Mouse (Mus musculus): ENCODE results near the gene Hdac9. TPM values are rescaled to one million over a fixed set of nuclear protein-coding genes. Genes with fewer than 3 reads are reported as not detected.

Hdac9 gene
- total RNA-seq (2021), result 10 to 100 TPM in 1 of 2 experiments, 1 to 10 TPM in 1; 9.7 to 10.4 TPM
- long read RNA-seq, experiment 1, partial matches to known transcripts, result 2 of 7 reads
- long read RNA-seq, experiment 1, other reads (novel, unspliced or antisense), result 5 of 7 reads
- long read RNA-seq, experiment 2, partial matches to known transcripts, result 5 of 7 reads
- long read RNA-seq, experiment 2, other reads (novel, unspliced or antisense), result 2 of 7 reads

DNA sequence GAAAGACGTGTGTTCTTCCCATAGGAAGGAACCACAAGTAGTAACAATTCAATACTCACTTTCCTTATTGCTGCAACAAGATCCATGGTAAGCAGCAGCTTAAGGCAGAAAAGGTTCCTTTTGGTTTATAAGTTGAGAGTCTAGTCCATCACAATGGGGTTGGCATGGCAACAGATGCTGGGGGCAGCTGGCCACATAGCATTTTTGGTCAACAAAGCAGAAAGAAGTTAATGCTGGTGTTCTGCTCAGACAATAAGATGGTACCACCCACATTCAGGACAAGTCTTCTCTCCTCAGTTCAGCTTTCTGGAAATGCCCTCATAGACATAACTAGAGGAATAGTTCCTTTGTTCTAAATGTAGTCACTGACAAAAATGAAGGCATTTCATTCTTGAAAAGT, at the start of gene Hdac9:
Hdac9 (minus strand) TSS at position 101 of the 400 bp plus-strand sequence.
- no peak for DNase-seq (ENCODE audit: low spot score)

DNA sequence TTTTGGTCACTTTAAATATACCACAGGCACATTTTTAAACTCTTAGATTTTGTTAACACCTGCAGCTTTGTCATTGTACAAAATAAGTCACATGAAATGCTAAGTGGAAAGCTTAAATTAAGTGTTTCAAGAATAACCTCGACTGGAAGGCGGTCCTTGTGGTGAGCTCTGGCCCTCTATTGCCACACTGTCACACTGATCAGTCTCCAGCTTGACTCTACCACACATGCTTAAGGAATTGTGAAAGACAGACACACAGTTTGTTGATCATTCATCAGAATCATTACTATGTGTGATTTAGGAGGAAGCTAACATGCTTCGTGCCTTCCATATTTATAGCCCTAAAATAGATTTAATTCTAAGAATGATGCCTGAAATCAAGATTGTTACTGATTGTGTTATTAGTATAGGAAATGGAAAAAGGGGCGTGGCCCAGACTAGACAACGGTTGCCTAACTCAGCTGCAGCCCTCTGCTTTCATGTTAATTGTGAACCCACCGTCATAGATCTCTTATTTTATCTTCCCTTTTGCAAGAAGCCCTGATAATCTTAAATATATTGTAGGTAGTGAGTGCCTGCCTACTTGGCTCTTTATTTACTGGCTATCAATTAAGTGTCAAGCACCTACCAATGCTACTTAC, 32.3 kb upstream of the Hdac9 start:
- DNase-seq (ENCODE audit: low spot score), result no peak

DNA sequence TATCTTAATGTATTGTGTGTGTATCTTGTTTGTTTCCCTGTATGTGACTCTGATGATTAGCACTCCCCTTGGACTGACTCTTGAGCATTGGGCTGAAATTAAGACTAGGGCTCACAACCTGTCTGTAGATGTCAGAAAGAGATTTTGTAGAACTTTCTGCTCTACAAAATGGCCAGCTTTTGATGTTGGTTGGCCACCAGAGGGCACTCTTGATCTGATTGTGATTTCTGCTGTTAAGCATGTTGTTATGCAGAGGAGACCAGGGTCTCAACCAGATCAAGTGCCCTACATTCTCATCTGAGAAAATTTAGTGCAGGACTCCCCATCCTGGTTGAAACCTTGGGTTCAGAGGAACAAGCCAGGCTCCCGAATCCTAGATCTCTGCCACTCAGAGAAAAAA, 21.0 kb upstream of the Hdac9 start:
- no peak for DNase-seq (ENCODE audit: low spot score)

DNA sequence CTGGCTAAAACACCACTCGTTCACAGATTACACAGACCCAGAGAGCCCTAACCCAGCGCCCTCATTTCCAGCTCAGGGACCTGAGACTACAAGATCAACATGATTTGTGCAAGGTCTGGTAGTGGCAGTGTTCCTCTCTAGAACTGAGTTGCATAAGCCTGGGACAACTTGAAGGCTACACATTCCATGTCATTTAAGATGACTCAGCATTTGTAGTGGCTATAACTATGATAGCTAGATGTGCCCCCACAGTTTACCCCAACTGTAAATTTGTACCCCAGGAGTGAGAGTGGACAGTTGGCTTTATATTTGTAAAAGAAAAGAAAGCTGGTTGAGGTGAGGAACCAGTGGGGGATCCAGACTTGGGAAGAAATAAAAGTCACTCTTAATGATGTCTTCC, 8.9 kb downstream of the Hdac9 start:
- no peak for DNase-seq (ENCODE audit: low spot score)

DNA sequence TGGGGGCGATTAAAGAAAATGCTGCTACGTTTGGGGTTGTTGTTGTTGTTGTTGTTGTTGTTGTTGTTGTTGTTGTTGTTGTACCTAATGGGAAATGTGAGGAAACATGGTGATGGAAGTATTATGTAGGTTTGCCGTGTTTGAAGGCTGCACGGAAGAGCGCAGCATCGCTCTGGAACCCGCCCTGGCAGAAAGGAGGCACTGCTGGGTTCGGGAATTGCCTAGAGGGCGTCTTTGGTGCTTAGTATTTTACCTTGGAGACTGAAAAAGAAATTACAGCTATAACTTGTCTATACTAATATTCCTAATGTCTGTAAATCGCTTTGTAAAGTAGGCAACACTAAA, 9.4 kb downstream of the Hdac9 start:
- no peak for DNase-seq (ENCODE audit: low spot score)

DNA sequence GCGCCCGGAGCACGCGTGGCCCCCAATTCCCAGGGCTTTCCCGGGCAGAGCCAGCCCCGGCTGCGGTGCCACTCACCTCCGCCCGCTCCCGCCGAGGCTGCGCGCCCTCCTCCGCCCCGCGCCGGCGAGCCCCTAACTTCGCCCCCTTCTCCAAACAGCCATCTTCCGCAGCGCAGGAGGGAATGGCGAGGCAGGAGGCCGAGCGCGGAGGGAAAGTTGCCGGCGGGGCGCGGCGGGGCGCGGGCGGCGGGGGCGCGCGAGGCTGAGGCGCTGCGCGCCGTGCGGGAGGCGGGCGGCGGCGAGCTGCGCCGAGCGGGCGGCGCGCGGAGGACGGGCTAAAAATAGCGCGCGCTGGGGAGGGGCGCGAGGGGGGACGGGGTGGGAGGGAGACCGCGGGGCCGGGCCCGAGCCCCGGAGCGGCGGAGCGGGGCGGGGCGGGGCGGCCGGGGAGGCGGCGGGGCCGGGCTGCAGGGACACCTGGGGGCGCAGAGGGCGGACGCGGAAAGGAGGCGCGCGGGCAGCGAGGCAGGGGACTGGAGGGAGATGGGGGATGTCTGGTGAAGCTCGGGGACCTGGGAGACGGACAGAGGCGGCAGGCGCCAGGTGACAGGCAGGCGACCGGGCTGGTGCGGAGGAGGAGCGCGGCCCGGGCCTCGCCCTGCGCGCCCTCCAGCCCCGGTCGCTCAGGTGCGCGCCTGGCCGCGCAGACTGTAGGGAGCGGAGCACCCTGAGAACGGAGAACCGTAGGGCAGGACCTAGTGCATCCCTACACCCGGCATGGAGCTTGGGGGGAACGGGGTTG, 10.0 kb downstream of the Hdac9 start:
- no peak for DNase-seq (ENCODE audit: low spot score)

DNA sequence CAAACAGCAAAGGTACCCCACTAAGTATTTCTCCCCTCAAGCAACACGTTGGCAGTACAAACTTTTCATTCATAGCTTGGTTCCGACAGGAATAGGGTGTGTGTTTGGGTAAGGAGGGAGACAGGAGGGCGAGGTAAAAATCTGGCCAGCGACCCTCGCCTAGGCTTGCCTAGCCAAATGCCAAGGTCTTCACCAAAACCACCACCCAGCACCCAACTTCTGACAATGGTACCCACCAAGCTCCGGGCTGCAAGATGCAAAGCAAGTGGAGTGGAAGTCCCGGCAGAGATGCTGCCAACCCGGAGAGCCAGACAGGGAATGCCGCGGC, 10.6 kb downstream of the Hdac9 start:
- DNase-seq (ENCODE audit: low spot score), result no peak

DNA sequence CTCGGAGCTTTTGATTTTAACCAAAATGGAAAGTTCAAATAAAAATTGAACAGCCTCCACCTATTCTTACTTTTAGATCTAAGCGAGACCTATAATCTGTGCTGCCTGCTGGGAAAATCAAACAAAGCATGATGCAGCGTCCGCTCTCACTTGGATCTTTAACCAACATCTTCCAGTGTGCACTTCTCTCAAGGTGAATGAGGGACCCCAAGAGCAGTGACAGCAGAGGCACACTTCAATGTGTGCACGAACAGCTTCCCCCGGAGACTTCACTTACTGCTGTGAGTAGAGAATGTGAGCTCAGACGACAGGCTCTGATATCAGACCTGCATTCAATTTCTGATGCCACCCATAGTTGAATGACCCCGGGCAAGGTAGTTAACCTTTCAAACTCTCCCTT, 16.7 kb downstream of the Hdac9 start:
- no peak for DNase-seq (ENCODE audit: low spot score)

DNA sequence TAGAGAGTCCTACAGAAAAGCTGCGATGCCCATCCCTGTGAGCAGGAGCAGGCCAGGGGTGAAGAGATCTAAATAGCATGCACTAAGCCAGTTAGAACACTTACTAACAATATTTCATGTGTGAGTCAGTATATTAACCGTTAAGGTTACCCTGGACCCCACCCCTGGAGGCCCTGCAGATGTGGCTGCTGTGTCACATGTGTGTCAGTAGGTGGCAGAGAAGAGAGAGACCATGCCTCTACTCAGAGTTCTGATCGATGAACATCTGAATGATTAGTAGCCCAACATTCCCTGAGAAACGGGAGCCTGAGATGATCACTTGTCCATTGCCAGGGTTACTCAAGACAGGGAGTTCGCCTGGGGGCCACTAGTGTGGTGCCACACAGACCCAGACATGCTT, 22.0 kb downstream of the Hdac9 start:
- no peak for DNase-seq (ENCODE audit: low spot score)

DNA sequence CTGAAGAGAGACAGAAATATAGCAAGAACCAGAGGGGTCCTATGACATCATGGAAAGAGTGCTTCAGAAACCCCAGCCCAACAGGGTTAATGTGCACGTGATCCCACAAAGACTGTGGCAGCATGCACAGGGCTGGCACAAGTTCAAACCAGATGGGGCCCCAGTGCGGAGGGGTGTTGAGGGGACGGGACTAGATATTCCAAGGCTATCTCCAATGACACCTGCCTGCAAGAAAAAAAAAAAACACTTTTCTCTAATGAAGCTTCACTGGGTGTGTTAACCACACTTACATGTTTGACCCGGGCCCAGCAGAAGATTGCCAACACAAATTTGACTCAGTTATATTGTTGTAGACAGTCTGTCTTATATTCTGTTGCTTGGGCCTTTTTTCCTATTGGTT, 28.2 kb downstream of the Hdac9 start:
- DNase-seq (ENCODE audit: low spot score), result no peak

DNA sequence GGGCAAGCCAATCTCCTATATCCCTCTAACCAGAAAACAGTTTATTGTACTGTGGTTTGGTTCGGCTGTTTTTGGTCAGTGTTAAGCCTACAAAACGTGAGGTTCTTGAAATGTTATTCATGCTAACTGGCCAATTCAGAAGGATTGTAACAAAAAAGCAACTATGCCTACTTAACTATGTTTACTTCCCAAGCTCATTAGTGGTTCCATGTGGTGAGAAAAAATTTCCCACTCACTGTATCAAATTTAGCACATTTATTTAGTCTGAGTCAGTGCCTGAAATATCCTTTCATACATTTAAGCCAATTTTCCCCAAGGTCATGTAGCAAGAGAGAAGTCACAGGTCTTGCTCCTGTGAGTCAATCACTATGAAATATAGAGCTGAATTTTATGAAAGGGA, 42.0 kb downstream of the Hdac9 start:
- no peak for DNase-seq (ENCODE audit: low spot score)

DNA sequence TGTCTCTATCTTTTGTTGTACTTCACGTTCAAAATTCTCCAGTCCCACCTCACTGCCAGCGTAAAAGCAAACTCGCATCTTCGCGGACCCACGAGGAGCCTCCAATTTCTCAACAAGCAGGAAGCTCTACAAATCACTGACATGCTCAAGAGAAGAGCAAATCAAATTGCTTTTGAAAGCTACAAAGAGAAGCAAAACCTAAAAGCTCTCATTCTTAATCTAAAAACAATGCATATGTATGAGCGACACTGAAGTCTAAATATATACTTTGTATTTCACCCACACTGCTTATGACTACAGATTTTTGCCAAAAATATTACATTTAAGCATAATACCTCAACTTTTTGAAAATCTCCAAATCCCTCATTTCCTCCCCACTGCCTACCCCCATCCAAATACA, 45.9 kb downstream of the Hdac9 start:
- no peak for DNase-seq (ENCODE audit: low spot score)

DNA sequence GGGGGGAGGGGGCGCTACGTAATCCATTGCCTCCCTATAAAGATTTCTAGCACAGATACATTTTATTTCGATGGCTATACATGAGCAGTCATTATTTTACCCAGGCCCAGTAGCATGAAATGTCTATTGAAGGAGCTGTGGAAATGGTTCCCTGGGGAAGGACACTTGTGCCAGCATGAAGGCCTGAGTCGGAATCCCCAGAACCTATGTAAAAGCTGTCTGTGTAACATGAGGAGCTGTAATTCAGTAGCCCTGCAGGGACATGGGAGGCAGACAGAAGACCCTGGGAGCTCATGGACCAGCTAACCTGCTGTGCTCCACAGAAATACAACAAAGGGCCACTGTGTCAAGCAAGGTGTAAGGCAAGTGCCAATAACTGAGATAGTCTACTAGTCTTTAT, 75.7 kb downstream of the Hdac9 start:
- no peak for DNase-seq (ENCODE audit: low spot score)

DNA sequence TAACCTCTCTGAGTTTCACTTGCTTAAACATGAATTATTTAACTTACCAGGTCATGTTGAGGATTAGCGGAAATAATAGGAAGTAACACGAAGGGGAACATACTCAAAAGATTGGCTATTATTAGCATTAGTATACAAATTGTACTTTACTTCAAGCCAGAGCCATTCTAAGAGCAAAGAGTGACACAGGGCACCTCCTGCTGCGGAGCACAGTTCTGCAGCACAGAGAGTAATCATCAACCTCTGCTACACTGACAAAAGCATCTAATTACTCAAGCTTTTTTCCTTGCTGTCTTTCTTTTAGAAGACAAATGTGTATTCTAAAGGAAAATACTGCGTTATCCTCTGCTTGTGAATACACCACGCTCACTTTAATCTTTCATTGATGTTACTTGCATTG, 79.6 kb downstream of the Hdac9 start:
- DNase-seq (ENCODE audit: low spot score), result no peak

DNA sequence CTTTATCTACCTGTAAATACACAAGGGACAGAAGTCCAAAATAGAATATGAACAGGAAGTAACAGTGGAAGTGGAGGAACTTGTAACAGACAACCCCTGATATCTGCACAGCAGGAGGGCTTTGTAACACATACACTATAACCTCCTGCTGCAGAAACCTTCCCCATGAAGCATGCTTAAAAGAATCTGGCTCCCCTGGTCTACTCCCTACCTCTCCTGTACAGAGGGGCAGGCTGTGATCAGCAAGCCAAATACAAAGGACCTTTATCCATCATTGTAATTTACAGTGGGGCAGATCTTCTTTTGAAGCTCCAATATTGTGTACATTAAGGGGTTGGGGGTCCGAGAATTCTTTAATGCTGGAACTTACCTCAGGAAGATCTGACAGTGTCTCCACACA, 80.0 kb downstream of the Hdac9 start:
- DNase-seq (ENCODE audit: low spot score), result no peak

DNA sequence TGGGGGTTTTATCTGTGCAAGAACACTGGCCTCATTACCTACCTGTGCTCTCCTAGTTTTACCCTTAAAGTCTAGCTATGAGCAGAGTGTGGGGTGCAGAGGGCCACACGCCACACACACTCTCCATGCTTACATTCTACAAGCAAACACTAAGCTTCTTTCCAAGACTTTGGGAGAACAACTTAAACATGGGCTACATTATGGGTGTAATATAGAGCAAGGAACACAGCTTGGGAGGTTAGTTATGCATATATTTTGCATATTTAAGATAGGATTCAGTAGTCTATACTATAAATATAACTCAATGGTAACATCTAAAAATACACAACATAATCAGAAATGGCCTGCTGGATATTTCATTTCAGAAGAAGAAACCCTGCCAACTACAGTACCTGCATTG, 80.8 kb downstream of the Hdac9 start:
- no peak for DNase-seq (ENCODE audit: low spot score)

DNA sequence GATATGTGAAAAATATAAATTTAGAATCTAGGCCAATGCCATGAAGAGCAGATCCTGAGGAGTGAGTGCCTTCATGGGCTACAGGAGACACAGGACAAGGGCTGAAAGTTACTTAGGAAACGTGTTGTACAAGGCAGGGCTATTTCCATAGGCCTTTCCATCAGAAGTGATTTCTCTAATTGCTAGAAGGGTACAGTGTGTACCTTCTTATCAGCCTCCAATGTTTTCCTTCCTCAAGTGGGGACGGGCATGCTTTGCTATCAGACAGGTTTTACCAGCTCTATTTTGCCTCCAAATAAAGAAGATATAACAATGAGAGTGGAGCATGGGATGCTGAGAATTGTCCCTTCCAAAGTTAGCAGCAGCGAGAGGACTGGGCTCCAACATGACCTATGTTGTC, 81.4 kb downstream of the Hdac9 start:
- DNase-seq (ENCODE audit: low spot score), result no peak

DNA sequence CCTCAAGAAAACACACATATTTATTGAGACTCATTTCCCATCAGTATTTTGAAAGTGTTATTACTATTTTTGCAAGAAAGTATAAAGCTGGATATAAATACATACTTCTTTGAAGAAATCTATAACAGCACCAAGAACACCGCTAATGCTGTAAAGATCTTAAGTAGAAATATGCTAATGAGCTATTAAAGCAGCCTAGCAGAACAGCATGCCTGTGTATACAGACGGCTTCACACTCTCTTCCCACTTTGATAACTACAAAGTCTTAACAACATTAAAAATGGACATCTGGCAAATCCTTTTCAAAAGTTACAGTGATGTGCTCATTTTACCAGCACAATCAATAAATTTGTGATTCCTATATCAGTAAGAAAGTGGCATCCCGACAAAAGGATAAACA, 88.2 kb downstream of the Hdac9 start:
- no peak for DNase-seq (ENCODE audit: low spot score)

DNA sequence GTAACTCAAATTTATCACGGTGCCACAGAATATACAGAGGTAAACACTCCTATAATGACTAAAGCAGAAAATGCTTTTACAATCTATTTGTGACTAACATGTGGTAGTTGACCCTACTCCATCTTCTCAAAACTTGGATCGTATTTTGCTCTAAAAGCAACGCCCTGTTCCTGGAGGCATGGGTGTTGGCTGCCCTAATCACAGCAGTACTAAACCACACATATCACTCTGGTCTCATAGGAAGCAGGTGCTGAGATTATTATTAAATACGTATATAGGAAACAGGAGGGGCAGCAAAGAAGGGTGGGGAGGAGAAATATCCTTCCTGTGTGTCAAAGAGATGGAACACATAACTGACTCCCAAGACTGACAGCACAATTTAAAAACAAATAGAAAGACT, 90.0 kb downstream of the Hdac9 start:
- DNase-seq (ENCODE audit: low spot score), result no peak

DNA sequence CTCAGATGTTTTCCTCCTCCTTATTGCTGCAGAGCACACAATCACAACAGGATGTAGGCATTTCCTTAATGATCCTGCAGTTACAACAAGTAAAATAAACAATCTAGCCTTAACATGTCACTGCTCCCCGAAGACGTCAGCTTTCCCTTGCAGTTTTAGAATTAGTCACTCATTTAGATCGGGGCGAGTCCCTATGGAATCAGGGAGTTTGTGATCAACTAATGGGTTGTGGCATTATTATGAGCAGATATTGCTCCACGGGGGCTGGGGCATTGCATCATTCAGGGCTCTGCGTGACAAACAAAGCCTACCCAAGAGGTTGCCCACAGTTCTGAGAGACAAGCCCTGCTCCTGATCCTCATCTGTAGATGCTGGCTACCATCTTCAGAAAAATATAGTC, 96.7 kb downstream of the Hdac9 start:
- DNase-seq (ENCODE audit: low spot score), result no peak

DNA sequence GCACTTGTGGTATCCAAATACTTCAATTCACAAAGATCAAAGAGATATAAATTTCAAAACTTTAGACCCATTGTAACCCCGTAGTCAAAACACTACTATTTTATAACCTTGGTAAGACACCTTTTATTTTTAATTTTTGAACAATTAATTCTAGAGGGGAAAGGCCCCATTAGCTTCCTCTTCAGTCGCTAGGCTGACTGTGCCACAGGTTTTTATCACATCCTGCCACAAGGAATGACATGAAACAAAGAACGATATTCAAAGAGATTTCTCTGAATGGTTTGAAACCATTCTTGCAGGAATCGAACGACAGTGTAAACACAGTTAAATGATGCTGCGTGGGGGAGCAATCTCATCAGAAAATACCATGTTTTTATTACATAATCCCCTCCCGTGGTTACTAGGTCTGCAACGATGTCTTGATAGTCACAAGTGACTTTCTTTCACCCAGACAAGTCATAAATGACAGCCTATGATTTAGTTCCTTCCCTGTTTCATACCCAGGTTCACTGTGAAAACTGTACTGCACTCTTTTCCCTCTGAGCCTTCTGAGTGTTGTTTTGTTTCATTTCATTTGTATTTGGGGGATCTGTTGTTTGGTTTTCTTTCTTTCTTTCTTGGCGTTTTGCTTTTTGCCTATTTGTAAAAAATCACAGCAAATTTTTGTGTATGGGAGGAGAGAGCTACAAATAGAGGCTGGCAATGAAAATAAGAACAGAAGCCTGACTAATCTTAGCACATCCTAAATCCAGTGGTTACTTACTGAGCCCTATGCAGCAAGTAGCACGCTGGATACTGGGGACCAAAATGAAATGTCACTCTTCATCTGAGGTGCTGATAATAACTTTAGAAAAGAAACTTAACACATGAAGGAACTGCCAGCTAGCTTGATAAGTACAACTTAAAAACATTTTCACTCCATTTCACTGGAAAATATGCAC, 105.0 kb downstream of the Hdac9 start:
- no peak for DNase-seq (ENCODE audit: low spot score)

DNA sequence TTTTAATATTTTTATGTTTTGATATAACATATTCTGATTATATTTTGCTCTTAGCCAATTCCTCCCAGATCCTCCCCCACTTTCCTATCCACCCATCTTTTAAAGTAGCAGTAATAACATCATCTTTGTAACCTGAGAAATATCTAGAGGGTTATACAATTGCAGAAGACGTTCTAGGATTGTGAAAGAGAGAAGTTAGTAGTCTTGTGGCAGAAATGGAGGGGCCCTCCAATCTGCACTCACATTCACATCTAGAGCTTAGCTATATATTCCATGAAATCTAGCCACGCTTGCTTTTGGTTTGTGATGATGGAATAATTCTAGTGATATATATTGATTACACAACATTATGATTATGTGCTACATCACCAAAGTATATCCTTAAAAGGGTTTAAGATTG, 106.7 kb downstream of the Hdac9 start:
- no peak for DNase-seq (ENCODE audit: low spot score)

All from gastrocnemius, adult 18-20 months (tissue).